Mouse (Mus musculus) limb, embryonic 12.5 days (tissue): ENCODE measurements around the gene Ppp1ca. TPM values are rescaled to one million over a fixed set of nuclear protein-coding genes. Genes with fewer than 3 reads are reported as not detected.

Source experiments
- ATAC-seq: fragments of 200-750 bp; cut with Nextera tagmentation; 2 replicates; pipeline ENCODE4 v1.8.0; 2017; ENCODE audit warnings: low read depth, moderate TSS enrichment; ENCODE audit not compliant: insufficient number of reproducible peaks, insufficient read depth, low FRiP score, low TSS enrichment
- H3K27ac ChIP-seq: fragments of 300-500 bp; sonication (generic); 2 replicates; pipeline ENCODE4 v1.5.1; 2016; ENCODE audit warnings: mild to moderate bottlenecking, moderate library complexity
- H3K27me3 ChIP-seq: fragments of 300-500 bp; sonication (generic); 2 replicates; pipeline ENCODE4 v1.6.1; 2016; ENCODE audit warnings: mild to moderate bottlenecking, moderate library complexity
- H3K36me3 ChIP-seq: fragments of 300-500 bp; sonication (generic); 2 replicates; pipeline ENCODE4 v1.6.1; 2016; ENCODE audit warnings: mild to moderate bottlenecking, moderate library complexity
- H3K4me1 ChIP-seq: fragments of 300-500 bp; sonication (generic); replicated peaks from 2 replicates; pipeline ENCODE4 v1.6.1; 2016
- H3K4me2 ChIP-seq: fragments of 300-500 bp; sonication (generic); 2 replicates; pipeline ENCODE4 v1.6.1; 2016; ENCODE audit warnings: mild to moderate bottlenecking, moderate library complexity
- H3K4me3 ChIP-seq: fragments of 300-500 bp; sonication (generic); replicated peaks from 2 replicates; pipeline ENCODE4 v1.5.1; 2016; ENCODE audit warnings: mild to moderate bottlenecking
- H3K9ac ChIP-seq: fragments of 300-500 bp; sonication (generic); replicated peaks from 2 replicates; pipeline ENCODE4 v1.6.1; 2016; ENCODE audit warnings: mild to moderate bottlenecking, moderate library complexity
- H3K9me3 ChIP-seq: fragments of 300-500 bp; sonication (generic); 2 replicates; pipeline ENCODE4 v1.6.1; 2016; ENCODE audit warnings: mild to moderate bottlenecking, moderate library complexity
- WGBS: fragments of 180-500 bp; shearing (Covaris S2); methylation state at CpG from one replicate; pipeline ENCODE4 v1.1.7; 2016; 5-methylcytosine and 5-hydroxymethylcytosine counted together
- polyA plus RNA-seq: library from polyadenylated mRNA; unstranded; fragments of >200 nt; fragmentation: Nextera tagmentation; extraction: Ambion mirVana; gene quantifications from 2 replicates; pipeline ENCODE4 v1.2.1, GENCODE M21; 2016

The Ppp1ca gene
- polyA plus RNA-seq, 1 experiment from 2014 or later: 845 TPM

DNA sequence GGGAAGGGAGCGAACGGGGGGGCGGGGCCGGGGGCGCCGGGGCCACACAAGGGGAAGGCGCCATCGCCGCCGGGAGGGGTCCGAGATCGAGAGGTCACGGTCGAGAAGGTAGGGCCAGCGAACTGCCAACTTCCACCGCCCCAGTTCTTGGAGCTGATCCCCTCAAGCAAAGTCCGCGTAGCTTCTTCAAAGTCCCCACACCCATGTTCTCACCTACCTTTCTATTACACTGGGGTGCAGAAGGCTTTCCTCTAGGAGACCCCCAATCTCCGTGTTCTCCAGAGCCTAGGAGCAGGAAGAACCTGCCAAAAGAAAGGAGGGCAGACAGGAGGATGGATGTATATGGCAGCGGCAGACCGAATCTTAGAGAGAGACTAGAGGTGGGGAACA is 23.6 kb downstream of the Ppp1ca start:
- ATAC-seq: no peak
- peak overlapping the region; percentile 96 for H3K27ac ChIP-seq
- peak overlapping the region; percentile 97 for H3K9ac ChIP-seq
- H3K27me3 ChIP-seq: peaks cover 23% of the 10 kb centered on the region; the same call in 1 of the 2 replicates
- no peaks in the 10 kb centered on the region; the same call in 1 of the 2 replicates for H3K36me3 ChIP-seq
- no peaks in the 10 kb centered on the region for H3K9me3 ChIP-seq
- peaks cover 77% of the 10 kb centered on the region for H3K4me1 ChIP-seq
- WGBS: 1% methylated on average over 19 of the region's 21 CpGs
- H3K4me3 ChIP-seq: peak overlapping the region; percentile 89
- peak overlapping the region; percentile 87 for H3K4me2 ChIP-seq

DNA sequence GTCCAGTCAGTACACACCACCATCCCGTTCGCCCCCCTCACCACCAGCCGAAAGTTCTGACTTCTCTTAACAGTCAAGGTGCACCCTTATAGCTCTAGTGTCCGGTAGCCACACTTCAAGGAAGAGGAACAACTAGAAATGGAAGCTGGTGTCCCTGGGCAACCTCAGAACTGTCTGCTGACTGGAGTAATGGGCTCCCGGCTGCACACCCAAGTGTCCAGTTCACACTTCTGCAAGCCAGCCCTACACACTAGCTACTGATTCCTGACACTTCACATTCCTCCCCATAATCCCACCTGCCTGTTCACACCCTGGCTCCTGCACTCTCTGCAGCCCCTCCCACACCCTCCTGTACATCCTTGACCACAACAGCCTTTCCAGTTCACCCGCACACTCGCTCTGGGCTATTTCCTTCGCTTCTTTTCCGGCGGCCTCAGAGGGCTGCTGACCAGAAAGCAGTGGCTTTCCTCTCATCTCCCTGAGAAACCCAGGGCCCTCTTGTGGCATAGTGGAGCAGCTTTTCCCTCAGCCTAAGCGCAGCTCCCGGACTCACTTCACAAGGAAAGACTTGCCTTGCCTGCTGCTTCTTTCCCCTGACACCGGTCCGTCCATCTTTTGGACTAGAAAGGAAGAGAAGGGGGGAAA is 24.3 kb downstream of the Ppp1ca start:
- H3K9me3 ChIP-seq: no peaks in the 10 kb centered on the region
- no peak for ATAC-seq
- 17% methylated on average over 14 of the region's 14 CpGs for WGBS
- H3K36me3 ChIP-seq: peaks cover 4% of the 10 kb centered on the region
- peak overlapping the region; percentile 77 for H3K27ac ChIP-seq
- H3K9ac ChIP-seq: peak overlapping the region; percentile 97
- H3K4me2 ChIP-seq: peak overlapping the region; percentile 87
- peaks cover 23% of the 10 kb centered on the region; the same call in 1 of the 2 replicates for H3K27me3 ChIP-seq
- H3K4me3 ChIP-seq: peak overlapping the region; percentile 89
- peaks cover 83% of the 10 kb centered on the region for H3K4me1 ChIP-seq

DNA sequence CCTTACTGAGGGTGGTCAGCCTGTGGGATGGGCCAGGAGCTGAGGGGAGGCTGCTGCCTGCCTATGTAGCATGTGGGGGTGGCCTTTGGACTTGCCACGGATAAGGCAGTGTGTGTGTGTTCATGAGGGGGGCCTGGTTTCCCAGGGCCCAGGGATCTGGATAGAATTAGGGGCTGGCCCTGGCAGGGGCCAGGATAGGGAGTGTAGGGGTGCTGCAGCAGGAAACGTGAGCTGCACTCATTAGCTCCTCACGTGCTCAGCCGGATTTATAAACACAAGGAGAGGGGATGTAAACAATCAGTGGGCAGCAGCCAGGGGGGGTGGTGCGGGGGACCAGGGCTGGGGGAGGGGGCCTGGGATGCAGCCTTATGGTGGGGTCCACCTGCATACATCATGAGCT is 25.3 kb downstream of the Ppp1ca start:
- Histone ChIP-seq H3K4me1 (peaks cover 74% of the 10 kb centered on the region), H3K27me3 (peaks cover 24% of the 10 kb centered on the region), H3K9me3 (no peaks in the 10 kb centered on the region), H3K36me3 (peaks cover 14% of the 10 kb centered on the region), H3K4me2 (peak overlapping the region; percentile 87), H3K4me3 (peak overlapping the region; percentile 89; the same call in 1 of the 2 replicates), H3K27ac (peak overlapping the region; percentile 77), H3K9ac (peak overlapping the region; percentile 24; the same call in 1 of the 2 replicates)
- ATAC-seq: peak; percentile 20; the same call in 1 of the 2 replicates
- WGBS: 2% methylated on average over 5 of the region's 5 CpGs

DNA sequence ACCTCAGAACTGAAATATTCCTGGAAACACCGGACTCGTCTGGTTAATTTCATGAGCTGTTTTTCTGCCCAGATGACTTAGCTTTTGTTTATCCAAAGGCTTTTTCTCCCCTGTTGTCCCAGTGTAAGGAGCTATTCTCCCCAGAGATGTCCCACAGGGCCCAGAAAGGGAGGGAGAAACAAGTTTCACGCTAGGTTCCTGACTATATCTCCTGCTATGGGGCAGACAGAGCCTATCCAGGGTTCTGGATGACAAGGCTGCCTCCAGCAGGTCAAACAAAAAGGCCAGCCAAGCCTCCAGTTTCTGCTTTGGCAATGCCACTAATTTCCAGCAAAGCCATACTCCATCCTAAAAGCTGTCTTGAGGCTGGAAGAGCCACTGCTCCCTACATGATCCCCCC is 26.0 kb downstream of the Ppp1ca start:
- Histone ChIP-seq H3K4me3 (no peak overlapping the region), H3K27ac (peak overlapping the region; percentile 64; the same call in 1 of the 2 replicates), H3K4me1 (peaks cover 67% of the 10 kb centered on the region), H3K4me2 (peak overlapping the region; percentile 87), H3K9me3 (no peaks in the 10 kb centered on the region), H3K36me3 (peaks cover 21% of the 10 kb centered on the region), H3K9ac (no peak overlapping the region), H3K27me3 (peaks cover 24% of the 10 kb centered on the region)
- ATAC-seq: no peak
- WGBS: 29% methylated on average over 3 of the region's 3 CpGs

DNA sequence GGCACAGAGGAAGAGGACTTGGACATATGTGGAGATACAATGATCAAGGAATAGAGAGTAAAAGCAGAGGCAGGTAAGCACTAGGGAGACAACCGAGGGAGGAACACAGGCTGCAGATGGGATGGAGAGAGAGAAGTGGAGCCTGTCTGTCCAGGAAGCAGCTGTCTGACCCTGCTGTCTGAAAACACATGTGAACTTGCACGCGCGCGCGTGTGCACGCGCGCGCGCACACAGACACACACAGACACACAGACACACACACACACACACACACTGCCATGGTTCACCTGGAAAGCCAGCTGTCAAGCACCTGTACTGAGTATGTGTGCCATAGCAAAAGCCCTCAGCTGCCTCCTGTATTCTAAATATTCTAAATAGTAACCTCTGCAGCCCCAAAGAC is 26.4 kb downstream of the Ppp1ca start:
- Histone ChIP-seq H3K4me3 (no peak overlapping the region), H3K27ac (peak overlapping the region; percentile 64; the same call in 1 of the 2 replicates), H3K4me1 (peaks cover 62% of the 10 kb centered on the region), H3K9ac (no peak overlapping the region), H3K27me3 (peaks cover 20% of the 10 kb centered on the region), H3K4me2 (0 out of 2 replicates have a peak overlapping the region, but pooled peaks have one; percentile 87), H3K9me3 (no peaks in the 10 kb centered on the region), H3K36me3 (peaks cover 25% of the 10 kb centered on the region)
- no peak for ATAC-seq
- 87% methylated on average over 11 of the region's 11 CpGs for WGBS

DNA sequence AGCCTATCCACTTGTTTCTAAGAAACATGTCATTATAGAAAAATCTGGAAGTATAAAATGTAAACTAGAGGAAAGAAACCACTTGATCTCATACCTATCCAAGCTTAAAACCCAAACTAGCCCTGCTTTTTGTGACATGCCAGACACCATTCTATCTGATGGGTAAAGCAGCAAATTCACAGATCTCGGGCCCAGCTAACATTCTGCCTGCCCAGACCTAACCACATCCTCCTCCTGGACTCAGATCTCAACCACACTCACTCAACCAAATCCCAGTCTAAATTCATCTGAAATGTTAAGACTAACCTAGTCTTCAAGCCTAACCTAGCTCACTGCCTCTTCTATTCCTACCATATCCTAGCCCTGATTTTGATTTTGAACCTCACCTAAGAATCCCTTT is 26.9 kb downstream of the Ppp1ca start:
- peaks cover 16% of the 10 kb centered on the region for H3K27me3 ChIP-seq
- no peak for ATAC-seq
- no peaks in the 10 kb centered on the region for H3K9me3 ChIP-seq
- 79% methylated on average over 1 of the region's 1 CpGs for WGBS
- H3K9ac ChIP-seq: no peak overlapping the region
- no peak overlapping the region for H3K27ac ChIP-seq
- H3K36me3 ChIP-seq: peaks cover 30% of the 10 kb centered on the region
- no peak overlapping the region for H3K4me2 ChIP-seq
- H3K4me1 ChIP-seq: peaks cover 58% of the 10 kb centered on the region
- H3K4me3 ChIP-seq: no peak overlapping the region

DNA sequence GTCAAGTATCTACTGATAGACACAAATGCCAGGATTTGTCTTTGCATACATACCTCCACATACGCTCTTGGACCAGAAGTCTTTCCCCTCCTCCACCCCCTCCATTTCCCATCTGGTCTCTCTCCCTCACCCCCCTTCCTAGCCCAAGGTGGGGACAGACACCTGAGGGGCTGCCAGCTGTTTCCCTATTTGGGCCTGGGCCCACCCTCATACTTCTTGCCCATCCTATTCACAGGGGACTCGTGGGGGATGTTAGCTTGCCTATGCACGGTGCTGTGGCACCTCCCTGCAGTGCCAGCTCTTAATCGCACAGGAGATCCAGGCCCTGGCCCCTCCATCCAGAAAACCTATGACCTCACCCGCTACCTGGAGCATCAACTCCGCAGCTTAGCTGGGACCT is 28.1 kb downstream of the Ppp1ca start:
- Histone ChIP-seq H3K27me3 (peaks cover 16% of the 10 kb centered on the region), H3K4me3 (no peak overlapping the region), H3K36me3 (peaks cover 32% of the 10 kb centered on the region), H3K4me1 (peaks cover 54% of the 10 kb centered on the region), H3K9ac (0 out of 2 replicates have a peak overlapping the region, but pooled peaks have one; percentile 24), H3K4me2 (no peak overlapping the region), H3K27ac (no peak overlapping the region), H3K9me3 (no peaks in the 10 kb centered on the region)
- 88% methylated on average over 6 of the region's 6 CpGs for WGBS
- ATAC-seq: no peak

DNA sequence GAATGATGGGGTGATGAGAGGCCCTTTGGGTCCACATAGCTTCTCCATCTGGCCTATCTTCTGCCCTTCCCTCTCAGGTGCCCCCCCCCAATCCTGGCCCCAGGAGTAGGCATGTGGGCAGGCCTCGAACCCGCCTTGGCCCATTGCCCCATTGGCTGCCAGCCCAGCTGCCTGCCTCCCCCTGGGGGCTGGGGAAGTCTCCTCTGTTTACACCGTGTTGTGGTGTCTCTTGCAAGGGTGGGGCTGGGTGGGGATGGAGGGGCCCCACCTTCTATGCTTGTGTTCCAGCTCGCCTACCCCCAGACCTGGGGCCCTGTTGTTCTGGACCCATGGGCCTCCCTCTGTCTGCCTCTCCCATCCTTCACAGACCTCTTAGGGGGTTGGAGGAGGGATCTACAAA is 28.6 kb downstream of the Ppp1ca start:
- H3K4me1 ChIP-seq: peaks cover 50% of the 10 kb centered on the region
- no peak overlapping the region for H3K27ac ChIP-seq
- no peak overlapping the region for H3K4me3 ChIP-seq
- peaks cover 12% of the 10 kb centered on the region for H3K27me3 ChIP-seq
- H3K9me3 ChIP-seq: no peaks in the 10 kb centered on the region
- H3K36me3 ChIP-seq: peaks cover 32% of the 10 kb centered on the region
- ATAC-seq: no peak
- H3K4me2 ChIP-seq: no peak overlapping the region
- H3K9ac ChIP-seq: no peak overlapping the region
- 60% methylated on average over 4 of the region's 4 CpGs for WGBS

DNA sequence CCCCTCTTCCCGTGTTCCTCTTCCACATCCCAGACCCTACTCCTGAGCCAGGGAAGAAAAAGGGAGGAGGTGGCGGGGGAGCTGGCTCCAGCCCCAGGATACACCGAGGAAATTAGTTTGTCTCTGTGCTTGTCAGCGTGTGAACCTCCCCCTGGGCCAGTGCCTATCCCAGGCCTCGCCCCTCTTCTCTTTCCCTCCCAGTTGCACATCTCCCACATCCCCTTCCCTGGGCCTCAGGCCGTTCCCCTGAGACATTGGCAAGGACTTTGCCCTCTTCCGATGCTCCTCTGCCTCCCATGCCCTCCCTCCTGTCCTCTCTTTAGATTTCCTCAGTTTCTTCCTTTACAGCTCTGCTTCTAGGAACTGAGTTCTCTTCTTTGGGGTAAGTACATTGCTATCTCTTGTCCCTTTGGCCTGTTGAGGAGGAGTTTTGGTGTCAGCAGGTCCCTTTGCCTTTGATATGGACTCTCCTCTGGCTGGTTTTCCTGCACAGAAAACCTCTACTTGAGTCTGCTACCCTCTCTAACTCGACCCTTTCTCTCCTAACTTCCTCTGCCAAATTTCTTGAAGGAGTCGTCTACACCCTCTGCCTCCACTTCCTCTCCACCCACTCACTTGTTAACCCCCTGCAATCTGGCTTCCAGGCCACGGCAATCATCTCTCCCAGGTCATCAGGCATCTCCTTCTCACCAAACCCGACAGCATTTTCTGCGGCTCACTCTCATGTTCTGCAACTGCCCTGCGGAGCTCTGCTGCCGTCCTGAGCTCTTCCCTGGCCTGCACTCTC is 29.3 kb downstream of the Ppp1ca start:
- 35% methylated on average over 14 of the region's 14 CpGs for WGBS
- no peaks in the 10 kb centered on the region for H3K9me3 ChIP-seq

DNA sequence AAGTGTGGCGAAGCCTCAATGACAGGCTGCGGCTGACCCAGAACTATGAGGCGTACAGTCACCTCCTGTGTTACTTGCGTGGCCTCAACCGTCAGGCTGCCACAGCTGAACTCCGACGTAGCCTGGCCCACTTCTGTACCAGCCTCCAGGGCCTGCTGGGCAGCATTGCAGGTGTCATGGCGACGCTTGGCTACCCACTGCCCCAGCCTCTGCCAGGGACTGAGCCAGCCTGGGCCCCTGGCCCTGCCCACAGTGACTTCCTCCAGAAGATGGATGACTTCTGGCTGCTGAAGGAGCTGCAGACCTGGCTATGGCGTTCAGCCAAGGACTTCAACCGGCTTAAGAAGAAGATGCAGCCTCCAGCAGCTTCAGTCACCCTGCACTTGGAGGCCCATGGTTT is 30.3 kb downstream of the Ppp1ca start:
- Histone ChIP-seq H3K4me1 (peaks cover 33% of the 10 kb centered on the region), H3K4me3 (no peak overlapping the region), H3K27me3 (peaks cover 12% of the 10 kb centered on the region; the same call in 1 of the 2 replicates), H3K4me2 (no peak overlapping the region), H3K36me3 (peaks cover 32% of the 10 kb centered on the region), H3K9me3 (no peaks in the 10 kb centered on the region), H3K27ac (no peak overlapping the region), H3K9ac (no peak overlapping the region; the same call in 1 of the 2 replicates)
- 79% methylated on average over 11 of the region's 11 CpGs for WGBS
- no peak for ATAC-seq

More for the DNA sequence above, 29.3 kb downstream of the Ppp1ca start:
- Histone ChIP-seq H3K36me3 (peaks cover 32% of the 10 kb centered on the region), H3K4me2 (no peak overlapping the region), H3K4me1 (peaks cover 43% of the 10 kb centered on the region), H3K27me3 (peaks cover 12% of the 10 kb centered on the region; the same call in 1 of the 2 replicates), H3K9ac (0 out of 2 replicates have a peak overlapping the region, but pooled peaks have one; percentile 34), H3K4me3 (no peak overlapping the region), H3K27ac (no peak overlapping the region)
- ATAC-seq: no peak

DNA sequence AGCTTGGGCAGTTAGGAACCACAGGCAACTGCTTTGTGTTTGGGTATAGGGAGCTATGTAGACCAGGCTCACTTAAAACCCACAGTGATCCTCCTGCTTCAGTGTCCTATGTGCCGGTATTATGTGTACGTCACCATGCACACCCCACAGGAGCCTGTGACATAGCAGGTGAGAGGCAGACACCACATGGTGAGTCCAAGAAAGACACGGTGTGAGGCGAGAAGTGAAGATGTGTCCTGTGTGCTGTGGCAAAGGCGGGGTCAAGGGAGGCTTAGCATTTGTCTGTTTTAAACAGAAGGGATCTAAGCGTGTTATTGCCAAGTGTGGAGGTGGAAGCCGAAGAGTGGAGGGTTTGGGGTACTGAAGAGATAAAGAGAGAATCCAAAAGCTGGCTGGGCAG is 34.9 kb downstream of the Ppp1ca start:
- no peak for ATAC-seq
- 93% methylated on average over 7 of the region's 7 CpGs for WGBS

More for the DNA sequence above, 34.9 kb downstream of the Ppp1ca start:
- Histone ChIP-seq H3K4me1 (peaks cover 13% of the 10 kb centered on the region), H3K4me3 (no peak overlapping the region), H3K36me3 (peaks cover 22% of the 10 kb centered on the region), H3K4me2 (no peak overlapping the region), H3K9me3 (no peaks in the 10 kb centered on the region), H3K27me3 (peaks cover 24% of the 10 kb centered on the region), H3K27ac (no peak overlapping the region), H3K9ac (no peak overlapping the region)
